Mouse (Mus musculus) lung, adult 2 months (tissue): ENCODE results near the gene Cib1.

Source experiments
- CTCF ChIP-seq: fragments of 200-500 bp; IDR thresholded peaks from 2 replicates; pipeline ENCODE4 v1.5.1; 2011; ENCODE audit warnings: mild to moderate bottlenecking, low read length, control low read depth; ENCODE audit not compliant: insufficient read depth
- POLR2A ChIP-seq: fragments of 200-500 bp; IDR thresholded peaks from 2 replicates; pipeline ENCODE4 v1.6.1; 2011; ENCODE audit warnings: low read depth, mild to moderate bottlenecking, control low read depth, low read length, borderline replicate concordance; ENCODE audit errors: extremely low read depth

DNA sequence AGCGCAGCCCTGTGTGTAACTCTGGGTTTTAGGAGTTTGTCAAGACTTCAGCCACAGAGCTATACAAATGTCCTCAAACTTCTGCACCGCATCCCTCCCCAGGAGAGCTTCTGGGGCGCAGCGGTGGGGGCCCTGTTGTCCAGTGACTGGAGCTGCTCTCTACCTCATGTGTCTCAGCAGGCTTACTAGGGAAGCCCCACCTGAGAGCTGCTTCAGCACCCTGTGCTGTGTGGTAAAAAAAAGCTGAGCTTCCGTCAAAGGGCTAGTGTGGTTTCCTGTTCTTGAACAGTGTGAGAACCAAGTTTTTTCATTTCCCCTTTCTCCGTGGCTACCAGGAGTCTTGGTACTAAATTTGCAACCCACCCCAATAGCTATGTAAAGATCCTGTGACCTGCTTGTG, 22.9 kb downstream of the Cib1 start:
- TF ChIP-seq CTCF, result no peak
- no peak for TF ChIP-seq POLR2A
